Mouse (Mus musculus): ENCODE measurements at regions not wholly inside any gene's neighbourhood (a gene's known extent, or its start where the extent isn't known, plus 50 kb on each side); places are given as distances from the start of the nearest gene placed in this dataset.

- no peak for DNase-seq (ENCODE audit: low read depth, low spot score)
Observed at GRCm38 (mm10) chr16:93193263-93193662, 367.3 kb upstream of the Runx1 start.

DNA sequence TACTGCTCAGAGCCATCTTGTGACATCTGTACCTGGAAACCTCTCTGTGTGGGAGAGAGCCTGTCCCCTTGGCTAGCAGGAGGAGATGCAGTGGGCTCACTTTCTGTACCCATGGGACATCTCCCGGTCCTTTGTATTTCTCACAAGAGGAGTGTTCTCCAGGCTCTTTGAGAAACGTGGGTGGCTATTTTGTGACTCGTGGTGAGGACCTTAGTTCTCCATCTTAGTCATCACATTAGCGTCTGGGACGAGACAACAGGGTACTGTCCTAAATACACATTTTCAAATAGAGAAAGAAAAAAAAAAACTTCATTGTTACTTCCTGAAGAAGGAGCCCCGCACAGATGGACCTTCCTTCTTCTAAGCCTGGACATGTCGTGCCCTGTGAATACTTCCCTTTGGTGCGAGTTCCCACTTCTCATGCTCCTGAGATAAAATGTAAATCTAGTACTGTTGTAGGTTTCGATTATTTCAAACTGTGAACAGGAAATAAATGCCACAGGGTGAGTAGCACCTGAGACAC lies 366.8 kb upstream of the Runx1 start:
- DNase-seq (ENCODE audit: low read depth, low spot score) = no peak

GRCm38 (mm10) chr16:93191174-93191573 lies 365.2 kb upstream of the Runx1 start:
- DNase-seq (ENCODE audit: low read depth, low spot score) = no peak

DNA sequence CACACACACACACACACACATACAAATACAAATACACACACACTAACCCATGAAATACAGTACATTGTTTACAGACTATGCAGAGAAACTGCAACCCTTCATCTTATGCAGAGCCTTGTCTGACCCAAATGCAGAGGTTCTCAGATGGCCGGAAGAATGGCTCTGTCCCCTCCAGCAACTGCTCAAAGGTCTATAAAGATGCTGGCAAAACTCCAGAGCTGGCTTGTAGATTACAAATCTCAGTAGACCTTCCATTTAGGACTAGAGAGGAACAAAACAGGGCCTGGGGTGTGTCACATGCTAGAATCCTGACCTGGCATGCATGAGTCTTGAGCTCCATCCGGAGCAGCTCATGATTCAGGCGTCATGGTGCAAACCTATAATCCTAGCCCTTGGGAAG lies 364.4 kb upstream of the Runx1 start:
- DNase-seq (ENCODE audit: low read depth, low spot score) = no peak

DNA sequence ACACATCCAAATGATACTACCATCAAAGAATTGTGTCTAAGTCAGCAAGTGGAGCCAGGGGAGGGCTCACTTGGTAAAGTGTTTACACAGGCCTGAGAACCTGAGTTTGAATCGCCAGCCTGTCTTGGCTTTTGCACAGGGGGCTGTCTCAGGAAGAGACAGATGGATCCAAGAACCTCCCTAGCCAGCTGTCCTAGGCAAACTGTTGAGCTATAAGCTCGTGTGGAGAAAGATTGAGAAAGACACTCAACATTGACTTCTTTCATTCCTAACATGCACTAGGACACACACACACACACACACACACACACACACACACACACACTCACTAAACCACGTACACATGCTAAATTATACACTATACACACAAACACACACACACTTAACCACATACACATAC lies 363.9 kb upstream of the Runx1 start:
- no peak for DNase-seq (ENCODE audit: low read depth, low spot score)

DNA sequence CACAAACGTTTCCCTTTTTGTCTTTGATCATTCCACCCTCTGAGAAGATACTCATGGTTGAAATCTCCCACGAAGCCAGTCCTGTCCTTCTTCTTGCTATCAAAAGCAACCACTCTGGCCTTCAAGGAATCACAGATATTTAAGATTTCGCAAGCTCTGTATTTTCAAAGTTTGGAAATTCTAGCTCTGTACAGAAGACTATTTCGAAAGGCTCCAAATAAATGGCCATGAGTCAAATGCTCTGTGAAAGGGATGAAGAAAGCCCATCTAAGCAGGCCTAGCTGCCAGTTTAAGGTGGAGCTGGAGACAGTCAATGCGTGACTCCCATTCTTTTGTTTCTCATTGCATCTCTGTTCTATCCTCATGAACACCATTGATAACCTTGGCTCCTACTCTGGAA lies 363.5 kb upstream of the Runx1 start:
- DNase-seq (ENCODE audit: low read depth, low spot score) = no peak

DNA sequence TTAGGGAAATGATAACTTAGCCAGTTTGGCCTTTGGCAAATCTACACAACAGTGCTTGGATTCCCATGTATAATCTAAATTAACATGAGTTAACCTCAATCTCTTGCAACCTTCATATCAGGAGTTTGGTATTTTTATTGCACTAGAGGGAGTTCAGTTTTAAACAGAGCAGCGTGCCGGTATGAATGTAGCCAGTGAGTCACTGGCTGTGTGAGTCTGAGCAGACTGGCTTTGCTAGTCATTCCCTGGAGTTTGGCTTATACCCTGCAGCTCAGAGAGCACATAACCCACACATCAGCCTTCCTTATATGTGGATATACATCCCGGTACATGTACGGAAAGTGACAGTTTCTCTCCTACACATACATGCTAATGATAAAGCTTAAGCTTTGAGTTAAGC lies 360.6 kb upstream of the Runx1 start:
- DNase-seq (ENCODE audit: low read depth, low spot score) = peak; percentile 55

DNA sequence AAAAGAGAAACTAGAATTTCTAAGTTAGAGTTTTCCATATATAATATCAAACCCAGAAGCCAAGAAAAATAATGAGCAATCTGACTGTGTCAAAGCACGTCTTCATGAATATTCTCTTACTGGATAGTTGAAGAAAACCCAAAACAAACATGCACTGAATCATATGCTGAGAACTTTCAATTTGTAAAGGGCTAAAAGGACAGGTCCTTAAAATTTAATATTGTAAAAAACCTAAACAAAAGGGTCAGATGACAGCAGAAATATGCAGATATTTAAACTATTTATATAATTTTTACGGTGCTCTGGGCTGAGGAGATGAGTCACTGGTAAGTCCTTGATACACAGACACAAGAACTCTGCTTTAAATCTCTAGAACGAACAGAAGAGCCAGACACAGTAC lies 356.7 kb upstream of the Runx1 start:
- DNase-seq (ENCODE audit: low read depth, low spot score) = no peak

DNA sequence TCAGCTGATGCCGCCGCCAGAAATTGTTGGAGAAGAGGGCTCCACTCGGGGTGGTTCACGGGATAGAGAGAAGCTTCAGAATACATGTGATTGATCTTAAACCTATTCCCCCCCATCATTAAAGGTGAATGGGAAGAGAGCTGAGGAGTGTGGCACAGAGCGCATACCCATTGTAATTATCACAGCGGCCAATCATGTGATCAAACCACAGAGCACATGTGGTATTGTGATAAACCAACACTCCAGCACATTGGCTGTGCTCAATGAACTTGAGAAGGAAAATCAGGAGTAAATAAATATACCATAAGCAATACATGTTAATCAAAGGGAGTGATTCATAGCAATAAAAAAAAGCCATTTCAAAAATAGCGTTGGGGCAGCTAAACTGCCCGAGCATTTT lies 355.5 kb upstream of the Runx1 start:
- DNase-seq (ENCODE audit: low read depth, low spot score) = no peak

- no peak for DNase-seq (ENCODE audit: low read depth, low spot score)
Observed at GRCm38 (mm10) chr16:93180213-93180612, 354.3 kb upstream of the Runx1 start.

DNA sequence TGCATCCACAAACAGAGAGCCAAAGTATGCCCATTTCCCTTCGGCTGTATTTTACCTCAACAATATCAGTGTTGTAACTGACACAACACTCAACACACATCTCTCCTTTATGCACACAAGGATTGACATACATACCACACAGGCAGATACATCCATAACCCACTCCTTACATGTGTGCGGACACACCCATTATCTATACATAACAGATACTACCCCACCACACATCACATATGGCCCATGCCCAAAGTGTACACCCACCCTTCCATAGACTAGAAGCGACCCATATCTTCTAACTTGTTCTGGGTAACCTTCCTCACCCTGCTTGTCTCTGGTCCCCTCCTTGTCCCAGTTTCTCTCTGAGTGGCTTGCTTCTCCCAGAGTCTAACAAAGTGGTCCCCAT lies 340.7 kb upstream of the Runx1 start:
- DNase-seq (ENCODE audit: low read depth, low spot score) = no peak

DNA sequence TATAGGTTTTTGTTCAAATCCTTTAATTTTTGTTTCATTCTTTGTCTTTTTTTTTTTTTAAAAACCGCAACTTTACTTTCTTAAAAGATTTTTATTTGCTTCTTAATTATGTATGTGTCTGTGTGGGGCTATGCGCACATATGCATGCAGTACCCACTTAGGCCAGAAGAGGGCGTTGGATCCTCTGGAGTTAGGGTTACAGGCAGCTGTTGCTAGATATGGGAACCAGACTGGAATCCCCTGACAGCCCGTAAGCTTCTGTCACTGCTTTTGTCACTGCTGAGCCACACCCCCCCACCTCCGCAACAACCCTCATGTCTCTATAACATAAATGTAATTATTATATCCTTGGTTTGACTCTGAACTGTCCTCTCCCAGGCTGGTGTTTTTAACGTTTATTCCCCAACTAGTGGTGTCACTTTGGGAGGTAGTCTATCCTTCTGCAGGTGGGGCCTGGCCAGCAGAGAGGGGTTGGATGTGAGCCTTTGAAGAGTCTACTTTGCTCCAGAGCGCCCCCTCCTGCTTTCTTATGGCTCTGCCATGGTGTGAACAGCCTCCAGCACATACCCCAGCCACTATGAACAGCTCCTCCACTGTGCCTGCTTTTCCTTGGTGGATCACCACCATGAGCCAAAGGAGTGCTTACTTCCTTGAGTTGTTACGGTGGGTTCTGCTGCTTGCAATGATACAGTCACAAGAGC lies 332.7 kb upstream of the Runx1 start:
- no peak for DNase-seq (ENCODE audit: low read depth, low spot score)

DNA sequence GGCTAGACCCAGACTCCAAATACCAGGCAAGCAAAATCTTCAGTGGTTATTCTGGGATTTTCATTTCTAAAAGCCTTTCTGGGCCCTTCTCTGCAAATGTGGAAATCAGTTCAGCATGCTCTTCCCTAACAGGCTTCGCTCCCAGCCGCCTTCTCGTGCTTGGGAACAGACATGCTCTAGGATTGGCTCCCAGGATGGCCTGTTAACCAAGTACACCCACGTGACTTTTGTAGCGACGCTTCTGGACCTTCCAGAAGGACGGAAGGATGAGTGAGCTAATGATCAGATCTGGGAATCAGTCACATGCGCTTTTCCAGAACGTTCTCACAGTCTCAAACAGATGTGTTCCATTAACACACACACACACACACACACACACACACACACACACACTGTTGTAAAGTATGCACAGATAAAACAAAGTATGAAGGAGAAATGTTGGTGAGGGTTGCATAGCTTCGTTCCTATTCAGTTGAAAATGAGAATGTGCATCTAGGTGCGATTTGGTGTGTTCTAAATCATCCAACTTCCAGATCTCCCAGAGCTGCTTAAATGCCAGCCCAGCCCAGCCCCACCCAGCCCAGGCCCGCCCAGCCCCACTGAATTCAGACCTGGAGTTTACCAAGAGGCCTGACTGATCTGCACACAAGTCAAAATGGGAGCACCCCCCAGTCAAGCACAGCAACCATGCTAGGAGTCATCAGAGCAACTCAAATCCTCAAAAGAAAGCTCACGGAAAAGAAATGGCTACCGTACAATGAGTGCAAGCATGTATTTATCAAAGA lies 327.8 kb upstream of the Runx1 start:
- DNase-seq (ENCODE audit: low read depth, low spot score) = no peak

DNA sequence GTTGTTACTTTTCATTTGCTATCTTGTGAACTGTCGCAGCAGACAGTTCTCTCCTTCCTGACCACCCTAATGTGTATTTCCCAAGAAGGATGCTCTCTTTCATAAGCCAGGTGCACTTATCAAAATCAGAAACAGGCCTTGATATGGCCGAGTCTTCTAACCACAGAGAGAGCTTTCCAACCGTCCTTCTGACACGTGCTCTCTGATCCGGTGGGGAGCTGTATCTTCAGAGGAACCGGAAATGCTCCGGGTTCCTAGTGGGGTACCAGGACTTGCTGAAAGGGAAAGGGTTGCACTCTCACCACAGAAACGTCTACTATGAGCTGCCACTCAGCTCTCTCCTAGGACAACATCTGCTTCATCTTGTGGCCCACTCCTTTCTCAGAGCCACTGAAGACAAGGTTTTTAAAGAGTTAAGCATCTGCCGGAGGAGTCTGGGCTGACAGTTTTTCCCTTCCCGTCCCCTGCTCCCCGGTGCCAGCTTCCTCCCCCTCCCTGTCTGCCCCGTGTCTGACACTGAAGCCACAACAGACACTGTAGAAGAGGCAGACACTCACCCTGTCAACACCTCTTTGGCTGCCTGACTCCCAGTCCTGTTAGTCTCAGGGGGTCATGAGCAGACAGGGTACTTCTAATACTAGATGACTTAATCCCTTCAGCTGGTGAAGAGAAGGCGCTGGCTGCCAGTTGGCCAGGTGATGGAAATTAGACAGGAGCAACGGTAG lies 327.0 kb upstream of the Runx1 start:
- no peak for DNase-seq (ENCODE audit: low read depth, low spot score)

DNA sequence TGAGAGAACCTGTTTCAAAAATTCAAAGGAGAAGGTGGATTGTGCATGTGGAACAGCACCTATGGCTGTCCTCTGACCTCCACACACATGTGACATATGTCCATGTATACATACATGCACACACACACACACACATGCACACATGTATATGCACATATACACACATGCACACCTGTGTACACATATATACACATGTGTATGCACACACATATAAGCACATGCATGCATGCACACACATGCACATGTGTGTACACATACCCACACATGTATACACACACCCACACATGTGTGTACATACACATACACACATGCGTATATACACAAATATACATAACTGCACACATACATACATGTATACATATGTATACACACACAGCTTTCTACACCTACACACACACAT lies 326.1 kb upstream of the Runx1 start:
- no peak for DNase-seq (ENCODE audit: low read depth, low spot score)

DNA sequence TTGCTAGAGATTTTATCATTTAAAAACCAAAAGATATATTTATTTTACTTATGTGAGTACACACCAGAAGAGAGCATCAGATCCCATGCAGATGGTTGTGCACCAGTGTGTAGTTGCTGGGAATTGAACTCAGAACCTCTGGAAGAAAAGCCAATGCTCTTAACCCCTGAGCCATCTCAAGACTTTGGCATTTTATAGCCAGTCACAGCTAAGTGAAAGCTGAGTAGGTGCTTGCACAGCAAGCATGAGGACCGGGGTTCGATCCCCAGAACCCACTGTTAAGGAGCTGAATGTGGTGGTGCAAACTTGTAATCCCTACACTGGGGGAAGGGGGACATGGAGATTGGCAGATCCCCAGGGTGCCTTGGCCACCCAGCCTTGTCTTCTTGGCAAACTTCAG lies 325.7 kb upstream of the Runx1 start:
- DNase-seq (ENCODE audit: low read depth, low spot score) = no peak

- peak; percentile 79 for DNase-seq (ENCODE audit: low read depth, low spot score)
Observed at GRCm38 (mm10) chr16:93150451-93150850, 324.5 kb upstream of the Runx1 start.

DNA sequence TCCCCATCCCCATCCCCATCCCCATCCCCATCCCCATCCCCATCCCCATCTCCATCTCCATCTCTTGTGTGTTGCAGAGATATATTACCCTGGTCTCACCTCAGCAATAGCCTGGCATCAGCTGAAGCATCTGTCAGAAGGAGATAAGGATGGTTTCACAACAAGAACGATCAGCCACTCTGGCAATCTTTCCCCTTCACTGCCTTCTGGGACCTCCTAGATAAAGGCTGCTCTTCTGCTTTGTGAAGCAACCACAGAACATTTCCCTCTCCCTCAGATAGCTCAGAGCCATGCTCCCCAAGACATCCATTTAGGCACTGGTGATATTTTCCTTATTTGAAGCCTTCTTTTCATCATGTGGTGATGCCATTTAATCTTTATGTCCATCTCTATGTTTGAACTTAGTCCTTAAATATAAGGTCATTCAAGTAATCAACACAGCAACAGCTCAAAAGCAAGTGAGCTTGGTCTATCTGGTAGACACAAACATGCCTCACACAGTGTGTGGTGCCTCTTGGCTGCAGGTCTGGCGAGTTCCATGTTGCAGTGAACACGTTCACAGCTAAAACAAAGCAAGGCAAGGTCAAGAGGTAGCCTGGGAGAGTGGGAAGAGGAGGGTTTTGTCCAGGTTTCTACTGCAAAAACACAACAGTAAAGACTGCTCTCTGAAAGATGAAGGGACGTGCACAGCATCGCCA lies 321.7 kb upstream of the Runx1 start:
- DNase-seq (ENCODE audit: low read depth, low spot score) = no peak

- no peak for DNase-seq (ENCODE audit: low read depth, low spot score)
Observed at GRCm38 (mm10) chr16:93146812-93147211, 320.9 kb upstream of the Runx1 start.

- DNase-seq (ENCODE audit: low read depth, low spot score) = no peak
Observed at GRCm38 (mm10) chr16:93145617-93146016, 319.7 kb upstream of the Runx1 start.

DNA sequence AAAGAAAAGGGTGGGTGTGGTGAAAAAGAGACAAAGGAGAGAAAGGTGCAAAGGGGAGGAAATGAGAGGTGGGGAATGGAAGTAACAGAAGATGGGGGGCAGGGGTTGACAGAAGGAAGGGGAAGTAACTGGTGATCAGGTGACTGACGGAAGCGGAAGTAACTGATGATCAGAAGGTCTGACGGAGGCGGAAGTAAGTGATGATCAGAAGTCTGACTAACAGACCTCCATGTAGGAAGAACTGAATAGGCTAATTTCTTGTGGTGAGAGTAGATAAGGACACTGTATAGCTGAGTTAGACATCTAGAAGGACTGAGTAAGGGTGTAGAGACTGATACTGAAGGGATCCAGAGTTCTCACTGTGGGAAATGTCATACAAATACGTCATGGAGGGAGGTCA lies 318.1 kb upstream of the Runx1 start:
- no peak for DNase-seq (ENCODE audit: low read depth, low spot score)

DNA sequence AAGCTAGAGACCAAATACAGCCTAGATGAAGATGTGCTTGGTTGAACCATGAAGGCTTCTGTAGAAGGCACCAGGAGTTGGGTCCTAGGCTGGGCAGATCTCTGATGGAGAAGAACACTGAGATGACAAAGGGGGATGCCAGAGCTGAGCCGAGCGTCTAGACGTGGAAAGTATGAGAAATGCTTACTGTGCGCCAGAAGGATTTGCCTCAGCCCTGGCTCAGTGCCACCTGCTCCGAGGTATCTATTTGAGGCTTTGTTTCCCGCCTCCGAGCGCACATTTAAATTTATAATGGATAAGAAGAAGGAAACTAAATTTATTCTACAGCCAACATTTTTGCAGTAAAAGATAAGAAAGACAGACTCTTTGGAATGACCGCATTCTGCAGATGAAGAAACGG lies 317.2 kb upstream of the Runx1 start:
- peak; percentile 81 for DNase-seq (ENCODE audit: low read depth, low spot score)

Measured in brain, adult 2 months (tissue).